Mouse (Mus musculus): Measurements from ENCODE around the gene Adi1.

The Adi1 gene

GRCm38 (mm10) chr12:28694231-28694630 is 19.2 kb downstream of the Adi1 start:
- no peak for DNase-seq (ENCODE audit: low spot score in 2 of 2)

- no peak for DNase-seq (ENCODE audit: low spot score in 2 of 2)
Measured at GRCm38 (mm10) chr12:28694776-28695175, 19.7 kb downstream of the Adi1 start.

- DNase-seq (ENCODE audit: low spot score in 2 of 2) = peak; percentile 65 to 76
Measured at GRCm38 (mm10) chr12:28697821-28698595, 23.0 kb downstream of the Adi1 start.

- DNase-seq (ENCODE audit: low spot score in 2 of 2) = no peak
Measured at GRCm38 (mm10) chr12:28699086-28699485, 24.1 kb downstream of the Adi1 start.

- DNase-seq (ENCODE audit: low spot score in 2 of 2) = peak; percentile 85 to 88
Measured at GRCm38 (mm10) chr12:28699656-28700055, 24.6 kb downstream of the Adi1 start.

- DNase-seq (ENCODE audit: low spot score in 2 of 2) = peak in 1 of 2 experiments; percentile 36
Measured at GRCm38 (mm10) chr12:28700101-28700511, 25.1 kb downstream of the Adi1 start.

GRCm38 (mm10) chr12:28700561-28701025 is 25.6 kb downstream of the Adi1 start:
- peak; percentile 84 to 88 for DNase-seq (ENCODE audit: low spot score in 2 of 2)

- DNase-seq (ENCODE audit: low spot score in 2 of 2) = peak; percentile 67 to 78
Measured at GRCm38 (mm10) chr12:28701302-28701701, 26.3 kb downstream of the Adi1 start.

- DNase-seq (ENCODE audit: low spot score in 2 of 2) = no peak
Measured at GRCm38 (mm10) chr12:28704381-28704780, 29.4 kb downstream of the Adi1 start.

GRCm38 (mm10) chr12:28705204-28705603 is 30.2 kb downstream of the Adi1 start:
- DNase-seq (ENCODE audit: low spot score in 2 of 2) = no peak

- DNase-seq (ENCODE audit: low spot score in 2 of 2) = no peak
Measured at GRCm38 (mm10) chr12:28708154-28708553, 33.1 kb downstream of the Adi1 start.

GRCm38 (mm10) chr12:28710566-28711185 is 35.6 kb downstream of the Adi1 start:
- DNase-seq (ENCODE audit: low spot score in 2 of 2) = peak; percentile 86 to 92

GRCm38 (mm10) chr12:28714822-28715632 is 40.0 kb downstream of the Adi1 start:
- no peak for DNase-seq (ENCODE audit: low spot score in 2 of 2)

GRCm38 (mm10) chr12:28717066-28717465 is 42.0 kb downstream of the Adi1 start:
- DNase-seq (ENCODE audit: low spot score in 2 of 2) = no peak

GRCm38 (mm10) chr12:28718106-28718505 is 43.1 kb downstream of the Adi1 start:
- DNase-seq (ENCODE audit: low spot score in 2 of 2) = no peak

- DNase-seq (ENCODE audit: low spot score in 2 of 2) = no peak
Measured at GRCm38 (mm10) chr12:28724366-28724765, 49.3 kb downstream of the Adi1 start.

- DNase-seq (ENCODE audit: low spot score in 2 of 2) = no peak
Measured at GRCm38 (mm10) chr12:28726204-28726603, 51.2 kb downstream of the Adi1 start.

- no peak for DNase-seq (ENCODE audit: low spot score in 2 of 2)
Measured at GRCm38 (mm10) chr12:28727061-28727460, 52.0 kb downstream of the Adi1 start.

All from right cerebral cortex, postnatal 10 days (tissue).